Mouse (Mus musculus) right cerebral cortex, postnatal 25 days (tissue): ENCODE results near the gene Mrpl55.
A peak's percentile ranks its signal among the peaks of the same experiment; 100 is the strongest.
"Not testable (repeated sequence)": the region's sequence is repeated elsewhere in the genome, so short reads cannot be mapped to it uniquely, and the experiment has no call there.

Experiments
- DNase-seq: peaks from one replicate; pipeline ENCODE4 v3.0.0; 2022

Gene Mrpl55

DNA sequence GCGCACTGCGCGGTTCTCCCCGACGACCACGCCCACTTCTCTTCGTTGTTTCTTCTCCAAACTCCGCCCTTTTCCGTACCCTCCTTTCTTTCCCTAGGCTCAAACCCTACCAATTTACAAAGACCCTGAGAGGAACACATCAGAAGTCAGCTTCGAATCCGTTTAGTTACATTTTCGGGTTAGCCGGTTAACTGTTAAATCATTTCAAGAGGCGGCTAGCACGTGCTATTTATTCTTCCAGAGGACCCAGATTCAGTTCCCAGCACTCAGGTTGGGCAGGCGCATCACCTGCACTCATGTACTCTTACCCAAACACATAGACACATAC, 10.3 kb upstream of the Mrpl55 start, which contains the start of gene Guk1:
TSS of gene Guk1 (minus strand) at position 154 of the 328 bp plus-strand sequence.
- no peak for DNase-seq

DNA sequence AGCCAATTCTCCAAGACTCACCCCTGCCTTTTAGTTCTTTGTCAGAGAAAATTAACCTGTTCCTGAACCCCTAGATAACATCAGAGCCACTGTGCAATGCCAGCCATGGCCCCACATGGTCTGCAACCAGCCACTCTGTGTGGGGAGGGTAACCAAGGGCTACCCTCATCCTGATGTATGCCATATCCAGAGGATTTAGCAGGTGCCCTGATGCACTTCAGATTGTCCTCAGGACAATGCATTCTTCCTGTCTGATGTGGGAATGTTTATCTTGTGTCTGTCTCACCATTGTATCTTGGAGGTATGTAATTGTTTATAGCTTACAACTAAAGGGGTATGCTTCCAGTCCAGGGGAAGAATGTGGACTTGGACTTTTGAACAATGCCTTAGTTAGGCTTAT, 6.1 kb upstream of the Mrpl55 start:
- DNase-seq = no peak

DNA sequence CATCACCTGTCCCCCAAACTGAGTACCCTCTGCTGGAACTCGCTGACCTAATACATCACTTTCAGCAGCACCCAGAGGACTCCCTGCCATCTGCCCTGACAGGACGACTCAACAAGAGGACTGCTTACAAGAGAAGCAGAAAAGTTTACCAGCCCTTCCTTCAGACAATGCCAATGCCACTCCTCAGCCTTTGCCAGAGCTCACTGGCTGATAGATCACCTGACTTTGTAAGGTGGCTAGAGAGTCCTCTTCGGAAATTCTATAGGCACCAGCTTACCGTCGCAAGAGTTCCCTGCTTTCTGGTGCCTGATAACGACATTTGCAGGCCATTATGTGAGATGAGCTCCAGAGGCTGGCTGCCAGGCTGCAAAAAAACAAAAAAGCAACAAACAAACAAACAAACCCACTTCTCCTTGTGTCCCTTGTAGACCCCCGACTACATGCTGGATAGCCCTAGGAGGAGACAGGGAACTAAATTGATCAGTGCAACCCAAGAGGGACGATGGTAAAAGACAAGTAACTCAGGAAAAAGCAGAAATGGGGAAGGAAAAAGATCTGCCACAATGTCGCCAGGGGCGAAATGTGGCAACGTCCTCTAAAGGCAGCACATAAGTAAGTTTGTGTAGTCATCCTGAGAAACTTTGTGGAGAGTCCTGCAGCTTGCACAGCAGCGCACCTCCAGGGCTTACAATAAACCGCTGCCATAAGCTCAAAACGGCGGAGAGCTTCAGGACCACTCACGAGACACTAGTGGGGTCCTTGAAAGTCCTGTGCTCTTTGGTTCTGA, 877 bp upstream of the Mrpl55 start:
- DNase-seq = no peak

DNA sequence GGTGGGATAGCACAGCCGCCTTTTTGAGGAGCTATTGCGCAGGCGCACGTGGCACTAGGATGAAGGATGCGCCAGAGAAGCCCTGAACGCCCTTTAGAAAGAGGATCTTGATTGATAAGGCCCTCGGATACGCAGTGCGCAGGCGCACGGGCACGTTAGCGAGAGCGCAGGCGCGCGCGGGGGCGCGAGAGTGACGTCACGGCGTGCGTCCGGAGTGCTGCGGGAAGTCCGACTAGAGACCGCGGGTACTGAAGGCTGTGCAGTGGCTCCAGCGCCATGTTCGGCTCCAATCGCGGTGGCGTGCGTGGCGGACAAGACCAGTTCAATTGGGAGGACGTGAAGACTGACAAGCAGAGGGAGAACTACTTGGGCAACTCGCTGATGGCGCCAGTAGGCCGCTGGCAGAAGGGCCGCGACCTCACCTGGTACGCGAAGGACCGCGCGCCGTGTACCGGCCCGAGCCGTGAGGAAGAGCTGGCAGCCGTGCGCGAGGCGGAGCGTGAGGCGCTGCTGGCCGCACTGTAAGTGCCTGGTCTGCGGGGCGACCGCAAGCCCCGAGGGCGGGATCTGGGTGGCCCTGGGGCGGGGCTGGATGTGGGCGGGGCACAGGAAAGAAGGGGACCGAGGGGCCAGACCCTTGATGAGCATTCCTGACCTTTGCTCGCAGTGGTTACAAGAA, 6.0 kb downstream of the Mrpl55 start, which contains the start of gene 2310033P09Rik:
TSS of gene 2310033P09Rik (plus strand) at position 169 of the 679 bp plus-strand sequence.
- peak; percentile 96 for DNase-seq

DNA sequence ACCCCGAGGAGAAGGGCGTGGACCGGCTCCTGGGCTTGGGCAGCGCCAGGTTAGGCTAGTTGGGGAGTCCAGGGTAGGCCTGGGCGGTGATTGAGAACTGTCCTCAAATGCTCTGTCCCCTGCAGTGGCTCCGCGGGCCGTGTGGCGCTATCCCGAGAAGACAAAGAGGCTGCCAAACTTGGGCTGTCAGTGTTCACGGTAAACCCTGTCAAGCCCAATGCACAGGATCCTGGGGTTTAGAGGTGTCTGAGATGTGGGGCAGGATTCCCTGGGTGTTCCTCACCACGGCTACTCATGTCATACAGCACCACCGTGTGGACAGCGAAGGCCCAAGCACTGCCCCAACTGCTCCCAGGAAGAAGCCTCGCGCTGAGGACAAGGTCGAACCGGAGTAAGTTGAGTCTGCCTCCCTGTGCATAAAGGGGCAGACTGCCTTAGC, 6.7 kb downstream of the Mrpl55 start:
- DNase-seq = peak; percentile 52

DNA sequence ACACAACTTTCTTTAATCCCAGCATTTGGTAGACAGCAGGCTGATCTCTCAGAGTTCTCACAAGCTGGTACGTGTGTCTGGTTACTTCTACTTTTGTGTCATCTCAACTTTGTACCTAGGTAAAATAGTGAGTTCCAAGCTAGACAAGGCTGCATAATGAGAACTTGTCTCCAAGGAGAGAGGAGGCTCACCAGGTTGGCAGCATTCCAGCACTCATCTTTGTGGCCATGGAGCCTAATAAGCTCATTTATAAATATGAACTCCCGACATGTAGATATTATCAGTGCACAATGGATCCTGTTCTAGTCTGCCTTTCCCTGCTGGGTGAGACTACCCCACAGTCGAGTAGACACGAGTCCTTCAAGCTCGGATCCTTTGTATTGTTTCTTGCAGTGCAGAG, 7.3 kb downstream of the Mrpl55 start:
- no peak for DNase-seq

DNA sequence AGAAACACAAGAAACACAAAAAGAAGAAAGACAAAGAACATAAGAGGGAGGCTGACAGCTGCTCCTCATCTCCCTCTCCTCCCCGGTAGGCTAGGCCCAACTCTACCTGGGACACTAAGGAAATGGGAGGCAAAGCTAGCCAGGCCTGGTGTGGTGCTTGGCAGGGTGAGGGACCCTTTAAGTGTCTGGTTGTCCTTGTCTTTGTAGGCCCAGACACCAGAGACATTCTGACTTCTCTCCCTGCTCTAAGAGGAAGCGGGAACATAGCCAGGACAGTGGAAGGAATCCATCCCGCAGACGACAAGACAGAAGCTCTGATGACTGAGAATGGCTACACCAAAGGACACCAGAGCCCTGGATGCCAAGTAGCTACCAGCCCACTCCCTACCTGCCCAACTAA, 7.7 kb downstream of the Mrpl55 start:
- DNase-seq = no peak

DNA sequence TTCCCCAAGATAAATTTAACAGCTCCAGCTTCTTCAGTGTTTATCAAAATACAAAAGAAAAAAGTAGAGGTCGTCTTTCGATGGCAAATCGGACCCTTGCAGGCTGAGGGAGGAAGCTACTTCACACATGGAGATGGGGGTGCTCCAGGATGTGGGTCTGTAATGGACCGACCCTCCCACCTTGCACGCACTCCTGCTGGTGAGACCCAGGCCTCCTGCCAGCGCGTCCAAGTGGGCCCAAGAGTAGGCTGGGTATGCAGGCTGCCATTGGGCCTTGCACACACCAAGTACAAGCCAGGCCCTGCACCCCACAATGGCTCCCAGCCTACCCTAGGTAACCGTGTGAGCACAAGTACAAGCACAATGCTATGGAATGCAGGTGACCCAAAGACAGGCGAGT, 9.3 kb downstream of the Mrpl55 start:
- DNase-seq = not testable (repeated sequence)

DNA sequence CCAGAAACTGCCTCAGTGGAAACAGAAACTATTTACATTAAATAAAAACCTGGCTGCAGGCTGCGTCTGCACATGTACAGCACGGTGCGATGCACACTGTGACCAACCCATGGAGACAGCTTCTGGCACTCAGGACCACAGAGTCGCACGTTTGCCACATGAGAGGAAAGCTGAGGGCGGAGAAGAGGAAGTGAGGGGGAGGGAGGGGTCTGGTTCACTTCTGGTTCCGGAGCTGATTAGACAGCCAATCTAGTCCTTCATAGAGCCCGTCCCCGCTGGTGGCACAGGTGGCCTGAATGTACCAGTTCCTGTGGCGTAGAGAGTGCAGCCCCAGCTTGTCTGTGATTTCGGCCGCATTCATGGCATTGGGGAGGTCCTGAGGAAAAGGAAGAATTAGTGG, 10.0 kb downstream of the Mrpl55 start:
- DNase-seq = not testable (repeated sequence)

DNA sequence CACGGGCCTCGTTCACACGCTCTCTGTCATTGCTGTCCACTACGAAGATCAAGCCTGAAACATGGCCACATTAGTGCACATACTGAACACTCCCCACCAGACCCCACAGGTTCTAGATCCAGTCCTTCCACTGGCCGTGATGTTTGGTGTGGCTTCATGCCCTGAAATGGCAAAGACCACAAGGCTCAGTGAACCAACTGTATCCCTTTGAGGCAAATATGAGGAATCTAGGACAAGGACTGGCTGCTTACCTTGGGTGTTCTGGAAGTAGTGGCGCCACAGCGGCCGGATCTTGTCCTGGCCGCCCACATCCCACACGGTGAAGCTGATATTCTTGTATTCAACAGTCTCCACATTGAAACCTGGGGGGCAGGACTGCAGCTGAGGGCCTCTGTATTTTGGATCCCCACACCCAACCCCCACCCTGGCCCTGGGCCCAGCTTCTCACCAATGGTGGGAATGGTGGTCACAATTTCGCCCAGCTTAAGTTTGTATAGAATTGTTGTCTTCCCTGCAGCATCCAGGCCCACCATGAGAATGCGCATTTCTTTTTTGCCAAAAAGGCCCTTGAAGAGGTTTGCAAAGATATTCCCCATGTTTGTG, 10.7 kb downstream of the Mrpl55 start:
- no peak for DNase-seq

DNA sequence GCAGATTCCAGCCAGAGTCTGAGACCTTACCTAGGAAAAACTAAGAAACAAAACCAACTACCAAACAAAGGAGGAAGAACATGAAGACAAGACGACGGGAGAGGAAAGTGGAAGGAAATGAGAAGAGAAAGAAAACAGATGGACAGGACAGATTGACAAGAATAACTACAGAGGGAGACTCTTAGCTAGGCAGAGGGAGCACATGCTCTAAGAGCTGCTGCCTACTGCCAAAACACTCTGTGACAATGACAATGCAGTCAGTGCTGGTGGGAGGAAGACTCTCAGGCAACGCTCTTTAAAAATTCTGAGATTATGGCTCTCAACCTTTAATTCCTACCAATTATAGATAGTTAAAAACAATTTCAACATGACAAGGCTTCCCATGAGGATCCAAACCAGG, 14.7 kb downstream of the Mrpl55 start:
- DNase-seq = no peak

DNA sequence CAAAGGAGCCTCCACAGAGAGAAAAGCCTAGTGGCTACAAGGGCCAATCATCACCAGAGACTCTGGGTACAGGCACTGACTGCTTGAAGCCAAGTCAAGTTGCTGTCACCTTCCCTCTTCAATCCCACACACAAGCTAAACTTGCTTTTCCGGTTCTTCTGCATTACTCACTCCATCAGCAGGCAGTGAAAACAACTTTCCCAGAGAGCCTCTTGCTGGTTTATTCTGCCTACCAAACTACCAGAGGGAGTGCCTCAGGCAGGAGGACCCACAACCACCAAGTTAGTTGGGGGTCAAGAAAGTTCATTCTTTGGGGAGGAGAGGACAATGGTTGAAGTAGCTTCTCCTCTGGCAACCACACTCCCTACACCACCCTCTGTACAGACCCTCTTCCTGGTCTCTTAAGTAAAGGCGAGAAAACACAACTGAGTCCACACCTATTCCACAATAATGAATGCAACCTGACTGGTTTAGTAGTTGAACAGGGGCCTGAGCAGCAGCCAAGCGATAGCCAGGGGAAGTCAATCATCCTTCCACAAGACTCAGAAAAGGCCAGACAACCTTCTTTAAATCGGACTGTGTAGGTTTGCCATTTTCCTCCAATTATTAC, 16.2 kb downstream of the Mrpl55 start:
- DNase-seq = no peak

DNA sequence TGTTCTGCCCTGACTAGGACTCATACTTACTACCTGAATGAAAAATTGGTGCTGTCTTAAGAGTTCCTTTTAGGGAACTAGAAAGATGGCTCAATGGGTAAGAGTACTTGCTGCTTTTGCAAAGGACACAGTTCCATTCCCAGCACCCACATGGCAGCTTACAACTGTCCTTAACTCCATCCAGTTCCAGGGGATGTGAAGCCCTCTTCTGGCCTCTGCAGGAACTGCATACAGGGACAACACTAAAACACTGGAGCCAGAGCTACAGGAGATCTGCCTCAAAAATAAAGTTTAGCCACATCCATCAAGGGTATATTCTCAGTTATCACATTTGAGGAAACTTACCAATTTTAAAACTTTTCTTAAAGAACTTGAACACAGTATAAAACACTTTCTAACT, 16.8 kb downstream of the Mrpl55 start:
- DNase-seq = no peak

DNA sequence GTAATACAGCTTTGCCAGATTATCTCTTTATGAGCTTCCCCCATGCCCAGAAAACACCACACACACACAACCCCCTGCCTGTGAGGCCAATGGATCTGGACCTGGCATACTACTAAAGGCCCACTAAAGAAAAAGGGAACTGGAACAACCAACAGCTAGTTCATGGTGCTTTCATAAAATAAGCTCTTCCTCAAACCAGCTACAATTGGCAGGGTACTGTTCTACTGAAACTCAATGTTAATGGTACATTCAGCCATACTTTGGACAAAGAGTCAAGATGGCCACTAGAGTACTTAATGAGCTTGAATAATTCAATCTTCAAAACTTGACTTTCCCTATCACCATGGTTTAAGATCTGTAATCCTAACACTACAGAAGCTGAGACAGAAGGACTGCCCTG, 19.3 kb downstream of the Mrpl55 start:
- no peak for DNase-seq

DNA sequence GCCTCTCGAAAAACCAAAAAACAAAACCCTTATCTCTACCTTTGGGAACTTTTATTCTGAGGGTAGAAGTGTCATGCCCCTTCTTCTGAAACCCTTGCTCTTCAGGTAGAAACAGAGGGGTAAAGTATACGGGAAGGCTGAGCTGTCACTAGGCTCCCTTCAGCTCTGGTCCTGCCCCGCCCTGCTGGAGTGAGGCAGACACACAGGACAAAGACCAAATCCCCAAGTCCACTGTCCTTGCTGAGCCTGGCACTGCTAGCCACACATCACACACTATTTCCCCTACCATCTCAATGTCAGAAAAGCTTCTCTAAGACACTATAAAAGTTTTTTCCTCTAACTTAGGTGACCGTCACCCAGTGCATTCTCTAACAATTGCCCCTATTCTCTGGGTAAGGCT, 20.0 kb downstream of the Mrpl55 start:
- DNase-seq = no peak

DNA sequence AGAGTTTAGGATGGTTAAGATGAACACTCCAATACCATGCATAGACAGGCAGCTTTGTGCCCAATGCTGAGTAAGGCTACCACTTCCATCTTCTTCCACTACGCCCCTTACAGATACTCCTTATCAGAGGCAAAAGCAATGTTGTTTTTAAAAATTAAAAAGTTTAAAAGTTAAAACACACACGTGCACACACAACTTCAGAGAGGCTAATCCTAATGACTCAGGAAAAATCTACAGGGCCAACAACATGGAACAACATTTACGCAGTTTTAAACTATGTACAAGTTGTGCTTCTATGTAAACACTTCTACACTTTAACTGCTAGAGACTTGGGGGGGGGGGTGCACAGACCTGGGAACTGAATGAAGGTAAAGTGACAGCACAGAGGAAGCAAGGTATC, 21.7 kb downstream of the Mrpl55 start:
- no peak for DNase-seq

DNA sequence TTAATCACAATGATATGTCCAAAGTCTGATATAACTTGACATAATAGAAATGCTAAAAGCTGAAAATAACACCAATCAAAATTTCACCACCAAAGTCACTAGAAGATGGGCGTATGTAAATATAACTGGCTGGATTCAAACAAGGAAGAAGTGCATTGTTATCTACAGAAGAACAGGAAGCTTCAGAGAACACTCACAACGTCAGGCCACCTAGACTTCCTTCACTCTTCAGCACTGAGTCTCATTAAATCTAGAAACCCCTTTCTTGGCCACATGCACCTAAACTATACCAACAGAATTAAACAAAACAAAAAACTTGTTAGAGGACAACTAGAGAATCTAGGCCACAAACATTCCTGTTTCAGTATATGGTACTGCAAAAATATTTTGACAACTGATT, 22.2 kb downstream of the Mrpl55 start:
- no peak for DNase-seq

DNA sequence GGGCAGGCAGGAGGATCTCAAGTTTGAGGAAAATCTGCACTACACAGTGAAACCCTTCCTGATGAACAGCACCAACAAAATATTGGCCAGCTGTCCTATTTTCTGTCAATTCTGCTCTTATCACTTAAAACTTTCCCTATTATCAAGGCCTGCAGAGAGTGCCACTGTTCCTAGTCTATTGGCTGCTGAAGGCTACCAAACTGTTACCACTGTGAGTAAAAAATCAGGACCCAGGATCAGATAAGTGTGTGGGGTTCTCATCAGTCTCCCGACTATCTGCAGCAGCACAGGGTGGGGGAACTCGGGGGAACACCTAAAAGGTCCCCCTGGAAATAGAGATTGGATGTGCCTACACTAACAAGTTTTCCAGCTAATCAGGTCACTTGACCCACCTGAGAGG, 22.9 kb downstream of the Mrpl55 start:
- DNase-seq = no peak

DNA sequence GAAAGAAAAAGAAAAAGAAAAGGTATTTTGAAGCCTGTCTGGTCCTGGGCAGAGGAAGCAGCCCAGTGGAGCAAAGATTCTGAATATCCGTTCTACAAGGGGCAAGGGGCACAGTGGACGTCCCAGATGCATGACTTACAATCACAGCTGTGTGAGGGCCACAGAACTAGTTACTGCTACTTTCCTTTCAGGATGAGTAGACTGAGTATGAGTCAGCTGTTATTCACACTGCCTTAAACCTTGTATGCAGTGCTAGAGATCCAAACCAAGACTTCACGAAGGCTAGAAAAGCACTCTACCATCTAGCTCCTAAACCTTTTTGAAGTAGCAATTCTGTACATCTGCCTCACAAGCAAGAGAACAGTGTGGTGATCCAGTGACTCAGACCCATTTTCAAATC, 24.0 kb downstream of the Mrpl55 start:
- no peak for DNase-seq

DNA sequence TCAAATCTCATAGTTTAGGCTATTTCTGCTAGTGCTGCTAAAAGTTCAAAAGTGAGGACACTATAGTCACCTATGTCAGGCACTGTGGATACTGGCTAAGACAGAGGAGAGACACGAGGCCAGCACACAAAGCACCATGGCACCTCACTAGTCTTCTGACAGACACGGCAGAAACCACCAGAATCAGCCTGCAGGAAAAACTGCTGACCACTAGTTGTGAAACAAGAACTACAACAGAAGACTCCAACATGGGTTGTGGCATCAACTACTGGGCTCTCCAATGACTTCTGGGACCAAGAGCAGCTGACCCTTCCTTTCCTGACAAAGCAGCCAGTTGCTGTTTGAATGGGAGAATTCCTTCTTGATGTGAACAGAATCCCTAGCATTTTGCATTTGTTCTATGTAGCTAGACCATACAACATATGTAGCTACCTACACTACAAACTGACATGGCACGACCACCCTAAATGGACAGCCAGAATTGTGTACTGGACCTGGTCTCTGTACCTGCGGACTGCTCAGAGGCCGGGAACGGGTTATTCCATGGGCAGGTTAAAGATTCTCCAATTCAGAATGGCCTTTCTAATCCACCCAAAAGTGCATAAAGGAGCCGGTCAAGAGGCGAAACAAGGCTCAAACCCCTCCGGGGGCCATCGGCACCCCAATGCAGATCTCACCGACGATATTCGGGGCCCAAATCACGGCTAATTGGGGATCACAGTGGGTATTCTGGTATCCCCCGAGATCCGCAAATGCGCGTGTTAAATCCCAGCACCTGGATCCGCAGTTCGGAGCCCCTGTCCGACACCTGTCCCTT, 24.7 kb downstream of the Mrpl55 start:
- no peak for DNase-seq

DNA sequence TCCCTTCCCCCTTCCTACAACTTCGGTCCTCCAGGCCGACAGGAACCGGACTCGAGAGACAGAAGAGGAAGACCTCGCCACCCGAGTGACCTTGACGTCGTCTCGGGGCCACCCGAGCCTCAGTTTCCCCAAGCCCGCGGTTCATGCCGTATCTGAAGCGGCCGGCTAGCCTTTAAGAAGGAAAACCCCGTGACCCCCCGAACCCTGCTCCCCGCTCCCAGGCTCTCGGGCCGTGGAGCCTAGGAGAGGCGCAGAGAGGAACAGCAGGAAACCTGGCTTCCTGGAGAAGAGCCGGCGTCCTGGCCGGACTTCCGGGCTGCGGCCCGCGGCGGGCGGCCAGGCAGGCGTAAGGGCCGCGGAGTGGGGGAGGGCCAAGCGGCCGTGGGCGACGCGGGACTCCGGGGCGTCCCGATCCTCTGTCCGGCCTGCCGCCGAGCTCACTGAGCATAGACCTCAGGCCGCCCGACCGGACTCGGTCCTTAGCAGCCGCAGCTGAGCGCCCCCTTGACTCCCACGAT, 25.4 kb downstream of the Mrpl55 start:
- DNase-seq = no peak

DNA sequence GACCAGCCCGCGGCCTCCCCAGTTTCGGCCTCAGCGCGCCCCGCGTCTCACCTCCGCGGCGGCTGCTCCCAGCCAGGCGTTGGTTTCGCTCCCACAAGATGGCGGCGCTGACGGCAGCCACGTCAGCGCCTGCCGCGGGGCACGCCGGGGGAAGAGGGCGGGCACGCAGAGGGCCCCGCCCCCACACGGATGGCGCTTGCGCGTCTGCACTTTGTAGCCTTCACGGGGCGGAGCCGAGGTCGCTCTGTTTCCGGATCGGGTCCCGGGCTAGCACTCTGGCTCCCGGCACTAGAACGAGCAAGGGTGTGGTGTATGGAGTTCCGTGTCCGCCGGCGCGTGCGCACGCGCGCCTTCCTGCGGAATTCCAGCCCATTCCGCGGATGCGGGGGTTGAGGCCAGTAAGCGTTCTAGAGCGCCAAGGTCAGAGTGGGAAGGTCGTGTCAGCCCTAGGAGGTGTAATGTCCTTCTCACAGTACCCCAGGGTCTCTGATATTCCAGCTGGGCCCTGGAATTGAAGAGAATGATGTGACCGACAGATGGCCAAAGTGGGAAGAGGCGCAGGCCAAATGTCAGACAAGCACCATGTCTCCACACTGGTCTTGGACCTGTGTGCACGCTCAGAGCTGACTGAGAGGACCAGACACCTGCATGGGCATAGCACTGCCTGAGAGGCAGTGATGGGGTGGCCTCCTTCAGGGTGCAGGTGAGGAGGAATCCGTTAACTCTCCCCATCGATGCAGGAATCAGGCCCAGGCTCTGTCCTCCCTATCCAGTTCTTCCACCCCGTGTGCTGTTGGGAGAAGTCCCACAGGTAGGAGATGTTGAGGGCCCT, 26.1 kb downstream of the Mrpl55 start, which contains the start of gene Arf1:
TSS of gene Arf1 (minus strand) at position 149 of the 832 bp plus-strand sequence.
- DNase-seq = peak; percentile 97
